Mouse (Mus musculus) olfactory bulb, adult 2 months (tissue): ENCODE results near the gene Ubr4. TPM values are rescaled to one million over a fixed set of nuclear protein-coding genes. Genes with fewer than 3 reads are reported as not detected.

Source experiments
- H3K27ac ChIP-seq: fragments of 200-500 bp; 2 replicates; pipeline ENCODE4 v1.5.1; 2012; ENCODE audit warnings: low read depth, low read length; ENCODE audit not compliant: insufficient read depth
- H3K4me1 ChIP-seq: fragments of 200-500 bp; 2 replicates; pipeline ENCODE4 v1.6.1; 2012; ENCODE audit warnings: low read length; ENCODE audit not compliant: control insufficient read depth, insufficient read depth
- H3K4me3 ChIP-seq: fragments of 200-500 bp; 2 replicates; pipeline ENCODE4 v1.5.1; 2012; ENCODE audit warnings: mild to moderate bottlenecking, low read depth, low read length, moderate library complexity; ENCODE audit not compliant: insufficient read depth
- CTCF ChIP-seq: fragments of 200-500 bp; IDR thresholded peaks from 2 replicates; pipeline ENCODE4 v1.5.1; 2012; ENCODE audit warnings: low read depth, mild to moderate bottlenecking, low read length, moderate library complexity; ENCODE audit not compliant: insufficient read depth
- POLR2A ChIP-seq: fragments of 200-500 bp; IDR thresholded peaks from 2 replicates; pipeline ENCODE4 v1.6.1; 2012; ENCODE audit warnings: mild to moderate bottlenecking, low read depth, low read length, moderate library complexity; ENCODE audit not compliant: insufficient read depth
- WGBS: fragments of 180-500 bp; shearing (Covaris S2); methylation state at CpG from one replicate; pipeline ENCODE4 v1.1.7; 2018; 5-methylcytosine and 5-hydroxymethylcytosine counted together
- polyA plus RNA-seq: library from polyadenylated mRNA; stranded (reverse); fragments of >200 nt; gene quantifications from 2 replicates; pipeline ENCODE4 v1.2.4, GENCODE M21; 2012; ENCODE audit warnings: low replicate concordance; ENCODE audit not compliant: missing spikeins, insufficient read depth, insufficient read length

Ubr4 gene
- polyA plus RNA-seq, 1 experiment = 57.4 TPM

DNA sequence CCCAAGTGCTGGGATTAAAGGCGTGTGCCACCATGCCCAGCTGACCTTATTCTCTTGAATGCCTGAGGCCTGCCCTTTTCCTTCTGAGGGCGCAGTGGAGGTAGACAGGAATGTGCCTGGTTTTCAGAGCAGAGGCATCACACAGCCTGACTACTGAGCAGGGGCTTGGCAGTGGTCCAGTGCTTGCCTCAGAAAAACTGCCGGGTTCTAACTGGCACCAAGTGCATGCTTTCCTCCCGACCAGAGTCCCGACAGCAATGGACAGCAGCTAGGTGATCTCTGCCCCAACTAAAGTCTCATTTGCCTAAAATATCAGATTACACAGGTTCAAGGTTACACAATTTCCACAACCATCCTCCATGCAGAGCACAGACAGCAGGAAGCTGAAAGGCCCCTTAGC, 8.7 kb upstream of the Ubr4 start:
- Histone ChIP-seq H3K27ac (no peak overlapping the region), H3K4me3 (no peak overlapping the region), H3K4me1 (no peaks in the 10 kb centered on the region)
- 41% methylated on average over 5 of the region's 5 CpGs for WGBS
- TF ChIP-seq POLR2A (no peak), CTCF (no peak)

- H3K27ac ChIP-seq = no peak overlapping the region
- no peak for TF ChIP-seq CTCF
- TF ChIP-seq POLR2A = no peak
- H3K4me3 ChIP-seq = no peak overlapping the region
- no peaks in the 10 kb centered on the region for H3K4me1 ChIP-seq
- 84% methylated on average over 23 of the region's 23 CpGs for WGBS
These were observed 6.9 kb upstream of the Ubr4 start for GRCm38 (mm10) chr4:139345416-139346019.

DNA sequence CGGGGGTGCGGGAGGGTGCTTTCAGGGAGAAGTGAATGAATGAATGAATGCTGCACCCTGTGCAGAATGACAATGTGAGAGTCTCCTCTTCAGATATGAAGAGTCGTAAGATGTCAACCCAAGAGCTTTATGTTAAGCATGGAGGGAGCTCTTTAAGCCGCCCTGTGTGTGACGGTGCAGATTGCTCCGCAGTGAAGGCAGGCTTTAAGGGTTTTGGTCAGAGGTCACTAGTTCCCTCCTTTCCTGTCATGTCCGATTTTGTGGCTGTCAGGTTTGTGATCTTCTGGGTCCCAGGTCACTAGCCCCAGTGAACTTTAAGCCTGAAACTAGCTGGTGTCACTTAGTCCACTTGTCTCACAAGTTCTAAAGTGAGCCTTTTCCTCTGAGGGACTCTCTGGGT, 423 bp downstream of the Ubr4 start:
- peak overlapping the region; percentile 79 for H3K4me3 ChIP-seq
- no peak for TF ChIP-seq CTCF
- H3K27ac ChIP-seq = no peak overlapping the region
- H3K4me1 ChIP-seq = peaks cover 7% of the 10 kb centered on the region
- 1% methylated on average over 7 of the region's 7 CpGs for WGBS

GRCm38 (mm10) chr4:139357211-139357610, 4.8 kb downstream of the Ubr4 start:
- Histone ChIP-seq H3K4me3 (no peak overlapping the region), H3K27ac (no peak overlapping the region), H3K4me1 (peaks cover 4% of the 10 kb centered on the region)
- 91% methylated on average over 3 of the region's 3 CpGs for WGBS
- no peak for TF ChIP-seq POLR2A
- no peak for TF ChIP-seq CTCF

DNA sequence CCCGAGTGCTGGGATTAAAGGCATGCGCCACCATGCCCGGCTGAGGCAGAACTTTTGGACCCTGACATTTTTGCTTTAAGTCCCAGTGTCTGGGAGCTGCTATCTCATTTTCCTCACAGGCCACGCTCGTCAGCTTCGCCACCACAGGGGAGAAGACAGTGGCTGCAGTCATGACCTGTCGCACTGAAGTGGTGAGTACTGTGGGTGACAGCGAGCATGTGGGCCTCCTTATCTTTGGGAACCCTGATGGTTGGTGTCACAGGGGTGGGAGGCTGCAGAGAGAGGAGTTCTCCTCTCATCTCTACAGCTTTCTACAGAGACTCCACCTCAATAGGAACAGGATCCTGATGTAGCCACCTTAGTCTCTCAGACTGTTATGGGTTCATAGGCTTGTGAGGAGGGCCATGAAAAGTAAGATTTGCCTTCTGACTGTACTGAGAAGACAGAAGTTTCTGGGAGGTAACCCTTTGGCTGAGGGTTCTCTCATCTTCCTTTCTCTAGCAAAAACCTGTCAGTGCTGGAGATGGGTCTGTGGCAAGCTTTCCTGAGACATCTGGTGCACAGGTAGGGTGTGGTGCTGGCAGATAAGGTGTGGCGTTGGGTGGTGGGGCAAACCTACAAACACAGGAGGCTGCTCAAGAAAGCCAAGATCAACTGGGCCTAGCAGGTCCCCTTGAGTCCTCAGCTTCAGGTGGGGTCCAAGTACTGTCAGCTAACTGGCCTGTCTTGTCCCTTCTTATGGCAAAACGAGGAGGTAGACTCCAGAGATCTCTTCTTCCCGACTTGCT, 8.5 kb downstream of the Ubr4 start:
- TF ChIP-seq POLR2A (no peak), CTCF (no peak)
- Histone ChIP-seq H3K4me1 (no peaks in the 10 kb centered on the region), H3K27ac (no peak overlapping the region), H3K4me3 (no peak overlapping the region)
- WGBS = 91% methylated on average over 11 of the region's 11 CpGs

DNA sequence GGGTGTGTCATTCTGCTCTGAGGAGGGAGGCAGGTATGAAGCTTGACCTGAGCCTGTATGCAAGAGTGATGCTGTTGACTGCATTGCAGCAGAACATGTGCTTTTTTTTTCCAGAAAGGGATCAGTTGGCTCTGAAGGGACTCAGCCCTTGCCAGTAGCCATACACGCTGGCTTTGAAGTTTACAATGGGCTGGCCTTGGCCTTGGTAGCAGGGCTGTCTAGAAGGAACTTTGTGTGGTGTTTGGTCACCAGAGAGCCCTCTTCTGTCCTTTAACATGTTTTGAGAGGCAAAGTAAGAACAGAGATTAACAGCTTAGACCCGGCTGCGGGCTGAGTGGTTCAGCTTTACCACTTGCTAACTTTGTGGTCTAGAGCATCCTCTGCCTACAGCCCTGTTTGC, 14.9 kb downstream of the Ubr4 start:
- TF ChIP-seq POLR2A (no peak), CTCF (no peak)
- no peak overlapping the region for H3K27ac ChIP-seq
- no peak overlapping the region for H3K4me3 ChIP-seq
- 97% methylated on average over 3 of the region's 3 CpGs for WGBS
- H3K4me1 ChIP-seq = no peaks in the 10 kb centered on the region

- TF ChIP-seq CTCF = no peak
- WGBS = 96% methylated on average over 5 of the region's 5 CpGs
- no peaks in the 10 kb centered on the region for H3K4me1 ChIP-seq
- H3K27ac ChIP-seq = no peak overlapping the region
- H3K4me3 ChIP-seq = no peak overlapping the region
These were observed 15.6 kb downstream of the Ubr4 start for GRCm38 (mm10) chr4:139368038-139368437.

DNA sequence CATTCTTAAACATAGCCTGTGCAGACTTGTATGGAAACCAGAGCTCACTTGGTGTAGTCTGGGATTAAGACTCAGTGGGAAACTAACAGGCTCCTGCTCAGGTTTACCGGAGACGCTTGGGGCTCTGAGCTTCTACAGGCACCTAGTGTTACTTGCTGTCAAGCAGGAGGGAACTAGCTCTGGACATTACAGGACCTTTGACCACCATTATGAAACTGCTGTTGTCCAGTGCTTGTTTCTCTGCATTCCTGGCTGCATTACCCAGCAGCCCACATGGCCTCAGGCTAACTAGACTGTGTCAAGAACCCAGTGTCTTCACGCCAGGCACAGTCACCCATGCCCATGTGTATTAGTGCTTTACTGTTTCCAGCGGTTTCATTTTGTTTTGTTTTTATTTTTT, 20.7 kb downstream of the Ubr4 start:
- 93% methylated on average over 4 of the region's 4 CpGs for WGBS

GRCm38 (mm10) chr4:139373531-139373930, 21.1 kb downstream of the Ubr4 start:
- WGBS = 91% methylated on average over 10 of the region's 10 CpGs
- no peak overlapping the region for H3K27ac ChIP-seq
- H3K4me1 ChIP-seq = no peaks in the 10 kb centered on the region
- TF ChIP-seq CTCF (no peak), POLR2A (no peak)
- no peak overlapping the region for H3K4me3 ChIP-seq

More for the DNA sequence above, 20.7 kb downstream of the Ubr4 start:
- H3K4me1 ChIP-seq = no peaks in the 10 kb centered on the region
- no peak for TF ChIP-seq POLR2A
- TF ChIP-seq CTCF = no peak
- no peak overlapping the region for H3K27ac ChIP-seq
- no peak overlapping the region for H3K4me3 ChIP-seq

DNA sequence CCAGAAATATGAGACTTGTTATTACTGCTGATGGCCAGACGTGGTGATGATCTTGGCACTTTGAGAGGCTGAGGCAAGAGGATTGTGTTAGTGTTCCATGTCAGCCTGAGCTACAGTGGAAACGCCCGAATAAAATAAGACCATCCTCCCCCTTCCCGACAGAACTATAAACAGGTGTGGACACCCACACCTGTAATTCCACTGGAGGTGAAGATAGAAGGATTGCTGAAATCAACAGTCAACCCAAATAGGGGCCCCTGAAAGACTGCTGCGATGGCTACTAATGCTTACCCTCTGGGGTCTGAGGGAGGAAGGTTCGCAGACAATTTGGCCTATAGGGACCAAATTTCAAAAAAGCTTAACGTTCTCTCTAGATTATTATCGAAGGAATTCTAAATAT, 27.3 kb downstream of the Ubr4 start:
- Histone ChIP-seq H3K27ac (no peak overlapping the region), H3K4me1 (peaks cover 5% of the 10 kb centered on the region), H3K4me3 (peak overlapping the region; percentile 86)
- WGBS = 14% methylated on average over 8 of the region's 8 CpGs
- TF ChIP-seq POLR2A (no peak), CTCF (no peak)
